ENCODE assay signal across 18 mouse cellular contexts in genomic region chr12:4546491-4546890, GRCm38 (mm10). TPM values are rescaled to one million over a fixed set of nuclear protein-coding genes. Genes with fewer than 3 reads are reported as not detected.
A peak's percentile ranks its signal among the peaks of the same experiment; 100 is the strongest.
DNase-seq lines count a peak whose midpoint lies in the region; ATAC-seq and TF ChIP-seq lines count a peak whose summit lies in the region.
"Had no signal": no experiment of that assay in that cellular context is flagged by ENCODE, and none has a peak within 500 bp of the region (broad histone marks: within the 10 kb centered on the region; RNA-seq: fewer than 3 reads in every experiment).

No protein-coding gene starts in this region.

- no peaks in the 10 kb centered on the region; the same call in 1 of the 2 replicates for H3K27me3 ChIP-seq in limb, embryonic 12.5 days
- H3K27me3 ChIP-seq in limb, embryonic 10.5 days (ENCODE audit: low read depth, poor library complexity, severe bottlenecking) = no peaks in the 10 kb centered on the region
- no peaks in the 10 kb centered on the region for H3K27me3 ChIP-seq in heart, embryonic 14.5 days (ENCODE audit: control insufficient read depth, insufficient read depth, low read length)
- no peaks in the 10 kb centered on the region for H3K27me3 ChIP-seq in midbrain, embryonic 14.5 days (ENCODE audit: control insufficient read depth, insufficient read depth, low read length)
- no peaks in the 10 kb centered on the region for H3K27me3 ChIP-seq in thymus, adult 2 months (ENCODE audit: control insufficient read depth, insufficient read depth, low read length)
- H3K27me3 ChIP-seq: embryonic facial prominence, embryonic 12.5 days; neural tube, embryonic 13.5 days had no signal

- H3K9ac ChIP-seq in limb, embryonic 12.5 days (replicated peaks) = no peak overlapping the region
- H3K9ac ChIP-seq in heart, embryonic 14.5 days (ENCODE audit: low read length) = no peak overlapping the region
- no peak overlapping the region for H3K9ac ChIP-seq in midbrain, embryonic 14.5 days (replicated peaks; ENCODE audit: low read length)
- H3K9ac ChIP-seq: embryonic facial prominence, embryonic 12.5 days; neural tube, embryonic 13.5 days had no signal

- DNase-seq in limb, embryonic 10.5 days (ENCODE audit: low spot score) = no peak
- DNase-seq in fibroblast of lung, adult 2 months (ENCODE audit: low read depth) = peak; percentile 27
- peak; percentile 59 for DNase-seq in lung, postnatal 14 days
- DNase-seq in midbrain, embryonic 14.5 days = no peak
- DNase-seq in thymus, adult 2 months = no peak
- DNase-seq: cerebellum, adult 11 months; right cerebral cortex, postnatal 25 days; thymus, postnatal 25 days had no signal

- peak overlapping the region; percentile 64; the same call in 1 of the 2 replicates for H3K27ac ChIP-seq in limb, embryonic 12.5 days
- H3K27ac ChIP-seq in limb, embryonic 10.5 days = no peak overlapping the region
- H3K27ac ChIP-seq in heart, embryonic 14.5 days (replicated peaks in 1 of 2; ENCODE audit: control insufficient read depth in 1 of 2, insufficient read depth in 1 of 2, low read depth in 2 of 2, low read length in 2 of 2) = no peak overlapping the region; a peak in 1 of 4 replicates
- H3K27ac ChIP-seq in midbrain, embryonic 14.5 days (replicated peaks; ENCODE audit: low read depth, low read length) = no peak overlapping the region
- H3K27ac ChIP-seq in thymus, adult 2 months (ENCODE audit: control insufficient read depth, insufficient read depth, low read length) = no peak overlapping the region
- H3K27ac ChIP-seq: embryonic facial prominence, embryonic 12.5 days; neural tube, embryonic 13.5 days had no signal

- no peaks in the 10 kb centered on the region for H3K9me3 ChIP-seq in limb, embryonic 12.5 days
- no peaks in the 10 kb centered on the region for H3K9me3 ChIP-seq in limb, embryonic 10.5 days (replicated peaks)
- H3K9me3 ChIP-seq in heart, embryonic 14.5 days (ENCODE audit: control insufficient read depth, low read length) = no peaks in the 10 kb centered on the region
- H3K9me3 ChIP-seq in midbrain, embryonic 14.5 days (ENCODE audit: control insufficient read depth, low read length) = no peaks in the 10 kb centered on the region
- H3K9me3 ChIP-seq: embryonic facial prominence, embryonic 12.5 days; neural tube, embryonic 13.5 days had no signal

- TF ChIP-seq CTCF in thymus, adult 2 months (IDR thresholded peaks at IDR 0.05; ENCODE audit: borderline replicate concordance, control insufficient read depth, extremely low read depth, insufficient read depth, low read length, poor library complexity) = no peak

- ATAC-seq in limb, embryonic 12.5 days (ENCODE audit: insufficient number of reproducible peaks, insufficient read depth, low FRiP score, low TSS enrichment, low read depth) = peak; percentile 52; the same call in 1 of the 2 replicates
- no peak for ATAC-seq in heart, embryonic 14.5 days (ENCODE audit: insufficient number of reproducible peaks, insufficient read depth, low FRiP score, low read depth)
- no peak for ATAC-seq in midbrain, embryonic 14.5 days (ENCODE audit: low FRiP score, low TSS enrichment)
- no peak for ATAC-seq in erythroblast, adult 5-6 weeks (replicated peaks; ENCODE audit: low FRiP score, poor library complexity, severe bottlenecking)

- H3K4me3 ChIP-seq in limb, embryonic 12.5 days (replicated peaks) = no peak overlapping the region
- H3K4me3 ChIP-seq in limb, embryonic 10.5 days = no peak overlapping the region
- no peak overlapping the region for H3K4me3 ChIP-seq in heart, embryonic 14.5 days (ENCODE audit: control insufficient read depth in 1 of 2, insufficient read depth in 1 of 2, low read depth in 1 of 2, low read length in 2 of 2)
- H3K4me3 ChIP-seq in midbrain, embryonic 14.5 days (replicated peaks; ENCODE audit: low read depth, low read length) = no peak overlapping the region
- no peak overlapping the region for H3K4me3 ChIP-seq in thymus, adult 2 months (ENCODE audit: control insufficient read depth, insufficient read depth, low read length)
- H3K4me3 ChIP-seq: embryonic facial prominence, embryonic 12.5 days; neural tube, embryonic 13.5 days had no signal

- no peak overlapping the region for H3K4me2 ChIP-seq in limb, embryonic 12.5 days
- H3K4me2 ChIP-seq in heart, embryonic 14.5 days (ENCODE audit: low read length) = 0 out of 2 replicates have a peak overlapping the region, but pooled peaks have one; percentile 11
- H3K4me2 ChIP-seq in midbrain, embryonic 14.5 days (ENCODE audit: low read length) = no peak overlapping the region
- H3K4me2 ChIP-seq: embryonic facial prominence, embryonic 12.5 days; neural tube, embryonic 13.5 days had no signal

- peaks cover 12% of the 10 kb centered on the region for H3K4me1 ChIP-seq in limb, embryonic 12.5 days (replicated peaks)
- H3K4me1 ChIP-seq in limb, embryonic 10.5 days = 0 out of 2 replicates have a peak, but pooled peaks cover 2% of the 10 kb centered on the region
- H3K4me1 ChIP-seq in heart, embryonic 14.5 days (ENCODE audit: control insufficient read depth in 2 of 2, insufficient read depth in 2 of 2, low read length in 2 of 2) = peaks cover 0 to 6% of the 10 kb centered on the region in 2 experiments; a peak in 2 of 4 replicates
- peaks cover 4% of the 10 kb centered on the region; the same call in 1 of the 2 replicates for H3K4me1 ChIP-seq in midbrain, embryonic 14.5 days (ENCODE audit: control insufficient read depth, insufficient read depth, low read length)
- H3K4me1 ChIP-seq in thymus, adult 2 months (replicated peaks; ENCODE audit: control insufficient read depth, insufficient read depth, low read length) = no peaks in the 10 kb centered on the region

- no peak for TF ChIP-seq POLR2A in thymus, adult 2 months (IDR thresholded peaks at IDR 0.05; ENCODE audit: control insufficient read depth, extremely low read depth, insufficient read depth, low read length, poor library complexity)

- WGBS in limb, embryonic 12.5 days = 32% methylated on average over 5 of the region's 5 CpGs
- 63% methylated on average over 5 of the region's 5 CpGs for WGBS in limb, embryonic 10.5 days
- 37% methylated on average over 5 of the region's 5 CpGs for WGBS in heart, embryonic 14.5 days
- WGBS in midbrain, embryonic 14.5 days = 77% methylated on average over 5 of the region's 5 CpGs
- 89% methylated on average over 5 of the region's 5 CpGs for WGBS in thymus, adult 2 months

- H3K36me3 ChIP-seq in limb, embryonic 12.5 days = no peaks in the 10 kb centered on the region
- no peaks in the 10 kb centered on the region for H3K36me3 ChIP-seq in limb, embryonic 10.5 days
- H3K36me3 ChIP-seq in heart, embryonic 14.5 days (ENCODE audit: control insufficient read depth, insufficient read depth, low read length) = no peaks in the 10 kb centered on the region
- H3K36me3 ChIP-seq in midbrain, embryonic 14.5 days (ENCODE audit: control insufficient read depth, insufficient read depth, low read length) = no peaks in the 10 kb centered on the region
- H3K36me3 ChIP-seq in thymus, adult 2 months (ENCODE audit: control insufficient read depth, insufficient read depth, low read length) = no peaks in the 10 kb centered on the region
- H3K36me3 ChIP-seq: embryonic facial prominence, embryonic 12.5 days; neural tube, embryonic 13.5 days had no signal

RNA-seq across cellular contexts. Expression of gene Itsn2, which starts 45.9 kb away (rescaled TPM):
- polyA plus RNA-seq in limb, embryonic 12.5 days (2016; fragmentation: Nextera tagmentation; extraction: Ambion mirVana) = 24.8 and 30.1 TPM in 2 replicates
- 17.4 and 20.0 TPM in 2 replicates for polyA plus RNA-seq in limb, embryonic 10.5 days (2016; fragmentation: Nextera tagmentation; extraction: Ambion mirVana)
- polyA plus RNA-seq in heart, embryonic 14.5 days (2014; fragmentation: Nextera tagmentation; extraction: Ambion mirVana) = 47.2 and 48.4 TPM in 2 replicates
- polyA plus RNA-seq in midbrain, embryonic 14.5 days (2014; fragmentation: Nextera tagmentation; extraction: Ambion mirVana) = 19.9 and 21.2 TPM in 2 replicates
- 27.1 and 53.5 TPM in 2 replicates for total RNA-seq in erythroblast, adult 5-6 weeks (2015; ENCODE audit: low replicate concordance)
- total RNA-seq in erythroblast, adult 5-6 weeks (2017; ENCODE audit: low replicate concordance) = 53.4 and 60.5 TPM in 2 replicates
- 51.6 and 62.9 TPM in 2 replicates for polyA plus RNA-seq in thymus, adult 2 months (2012; rRNA removed)

RNA-seq across cellular contexts. Expression of gene Gm3625, which starts 46.2 kb away (rescaled TPM):
- not detected in 2 replicates for polyA plus RNA-seq in limb, embryonic 12.5 days (2016; fragmentation: Nextera tagmentation; extraction: Ambion mirVana)
- polyA plus RNA-seq in limb, embryonic 10.5 days (2016; fragmentation: Nextera tagmentation; extraction: Ambion mirVana) = not detected in 2 replicates
- polyA plus RNA-seq in heart, embryonic 14.5 days (2014; fragmentation: Nextera tagmentation; extraction: Ambion mirVana) = not detected in 2 replicates
- polyA plus RNA-seq in midbrain, embryonic 14.5 days (2014; fragmentation: Nextera tagmentation; extraction: Ambion mirVana) = not detected in 2 replicates
- not detected in 2 replicates for total RNA-seq in erythroblast, adult 5-6 weeks (2015; ENCODE audit: low replicate concordance)
- total RNA-seq in erythroblast, adult 5-6 weeks (2017; ENCODE audit: low replicate concordance) = not detected in 2 replicates
- polyA plus RNA-seq in thymus, adult 2 months (2012; rRNA removed) = not detected in 2 replicates
- total RNA-seq: adrenal gland, adult 18-20 months; ES-E14; left cerebral cortex, adult 8-10 months; megakaryocyte, adult 5-6 weeks had no signal
- polyA plus RNA-seq: embryonic facial prominence, embryonic 12.5 days; kidney, embryonic 14.5 days; neural tube, embryonic 13.5 days had no signal

Comparison
In these comparisons a context has a peak if more than half of its experiments do, and no peak if none do; other contexts are left out.
1. DNase-seq: peak in fibroblast of lung, adult 2 months (single experiment) and lung, postnatal 14 days (single experiment); none in limb, embryonic 10.5 days (single experiment), midbrain, embryonic 14.5 days (single experiment) and thymus, adult 2 months (single experiment).